Mouse (Mus musculus) NIH3T3 (cell line): Measurements from ENCODE around the gene Pak4.

ENCODE experiments used
- DNase-seq: peaks from one replicate; pipeline ENCODE4 v3.0.0-alpha.2; 2012; ENCODE audit warnings: low read depth

Pak4 gene

DNA sequence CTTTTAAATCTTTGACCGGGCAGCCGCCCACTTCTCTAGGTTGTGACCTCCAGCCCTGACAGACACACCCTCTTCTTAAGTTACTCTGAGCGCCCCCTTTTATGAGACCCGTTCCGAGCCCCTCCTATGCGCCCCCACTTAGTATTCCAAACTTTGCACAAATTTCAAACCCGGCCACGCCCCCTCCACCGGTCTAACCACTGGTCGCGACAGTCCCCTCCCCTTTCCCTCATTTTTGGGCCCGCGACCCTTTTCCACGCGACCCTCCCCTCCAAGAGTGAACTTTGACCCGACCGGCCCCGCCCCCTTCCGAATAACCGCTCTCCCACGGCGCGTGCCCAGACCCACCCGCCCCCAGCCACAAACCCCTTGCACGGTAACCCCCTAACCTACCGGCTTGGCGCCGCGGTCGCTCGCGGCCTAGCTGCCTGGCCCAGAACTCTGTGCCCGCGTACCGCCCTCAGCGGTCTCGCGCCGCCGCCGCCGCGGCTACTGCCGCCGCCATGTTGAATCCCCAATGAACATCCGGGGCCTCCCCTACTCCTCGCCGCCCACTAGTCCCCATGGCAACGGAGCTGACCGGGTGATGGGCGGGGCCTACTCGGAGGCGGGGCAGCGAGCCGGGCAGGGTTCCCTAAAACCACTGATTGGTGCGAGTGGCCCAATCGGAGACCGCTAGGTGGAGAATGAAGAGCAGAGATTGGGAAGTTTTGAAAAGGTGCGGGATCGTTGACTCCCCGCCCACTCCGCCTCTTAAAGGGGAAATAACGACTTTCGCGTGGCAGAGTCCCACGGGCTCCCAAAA is at the start of gene Pak4, which contains the start of gene Samd4b:
TSS of gene Pak4 (minus strand) at position 544 of the 805 bp plus-strand sequence.
TSS of gene Samd4b (minus strand) at position 503 of the 805 bp plus-strand sequence.
- peak; percentile 99 for DNase-seq

DNA sequence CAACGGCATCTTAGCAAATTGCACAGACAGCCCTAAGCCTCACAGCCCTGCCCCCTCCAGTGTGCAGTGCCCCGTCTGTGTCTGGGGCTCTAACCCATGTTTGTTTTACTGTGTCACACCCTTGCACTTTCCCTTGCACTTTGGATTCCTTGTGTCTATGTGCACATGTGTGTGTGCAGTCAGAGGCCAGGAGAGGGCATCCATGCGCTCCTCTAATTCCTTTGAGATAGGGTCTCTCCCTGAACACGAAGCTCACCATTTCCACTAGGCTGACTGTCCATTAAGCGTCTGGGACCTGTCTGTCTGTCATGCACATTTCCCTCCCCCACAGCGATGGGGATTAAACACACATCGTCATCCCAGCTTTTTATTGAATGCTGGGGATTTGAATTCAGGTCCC is 49.0 kb upstream of the Pak4 start:
- no peak for DNase-seq

DNA sequence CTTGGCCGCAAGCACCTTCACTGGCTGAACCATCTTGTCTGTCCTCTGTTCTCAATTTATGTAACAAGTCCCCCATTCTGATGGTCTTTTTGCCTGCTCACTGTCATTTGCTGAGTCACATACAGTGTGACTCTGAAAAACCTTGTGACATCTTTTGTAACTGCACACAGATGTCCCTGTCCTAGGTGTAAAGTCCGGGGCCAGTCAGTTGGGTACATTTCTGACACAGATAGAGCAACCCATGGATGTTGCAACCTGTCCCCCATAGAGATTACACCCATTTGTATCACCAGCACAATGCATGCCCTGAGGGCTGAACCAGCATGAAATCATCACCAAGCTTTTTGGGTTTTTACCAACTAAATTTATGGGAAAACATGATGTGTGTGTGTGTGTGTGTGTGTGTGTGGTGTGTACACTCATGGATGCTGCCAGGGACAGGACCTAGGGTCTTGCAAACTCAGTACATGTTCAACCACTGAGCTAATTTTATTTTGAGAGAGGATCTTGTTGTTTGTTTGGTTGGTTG is 48.0 kb upstream of the Pak4 start:
- peak; percentile 59 for DNase-seq

DNA sequence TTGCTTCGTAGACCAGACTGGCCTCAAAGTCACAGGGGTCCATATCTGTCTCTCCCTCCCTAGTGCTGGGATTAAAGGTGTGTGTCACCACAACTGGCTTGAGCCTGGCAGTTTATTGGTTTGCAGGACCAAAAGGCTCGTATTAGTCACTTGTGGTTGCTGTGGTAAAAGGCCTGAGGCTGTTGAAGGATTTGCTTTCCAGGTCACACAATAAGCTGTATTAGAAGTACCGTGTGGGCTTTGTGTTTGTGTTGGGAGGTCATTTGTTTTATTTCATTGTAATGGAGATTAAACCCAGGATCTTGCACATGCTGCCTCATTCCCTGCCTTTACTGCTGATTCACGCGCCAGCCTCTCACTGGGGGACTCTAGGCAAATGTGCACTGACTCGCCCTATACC is 47.4 kb upstream of the Pak4 start:
- no peak for DNase-seq

DNA sequence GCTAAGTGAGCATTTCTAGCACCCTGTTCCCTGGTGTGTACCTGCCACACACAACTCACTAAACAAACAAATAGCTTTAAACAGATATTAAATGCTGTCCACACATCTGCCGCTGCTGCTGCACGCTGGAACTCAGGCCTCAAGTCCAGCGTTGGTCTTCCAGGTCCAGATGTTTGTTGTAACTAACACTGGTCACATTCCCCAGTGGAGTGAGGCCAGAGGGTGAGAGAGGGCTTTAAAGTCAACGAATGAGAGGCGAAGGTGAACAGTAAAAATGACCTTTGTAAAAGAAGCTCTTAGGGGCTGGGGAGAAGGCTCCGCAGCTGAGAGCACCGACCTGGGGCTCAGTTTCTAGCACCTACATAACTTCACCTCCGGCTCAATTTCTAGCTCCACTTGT is 43.6 kb upstream of the Pak4 start:
- no peak for DNase-seq

DNA sequence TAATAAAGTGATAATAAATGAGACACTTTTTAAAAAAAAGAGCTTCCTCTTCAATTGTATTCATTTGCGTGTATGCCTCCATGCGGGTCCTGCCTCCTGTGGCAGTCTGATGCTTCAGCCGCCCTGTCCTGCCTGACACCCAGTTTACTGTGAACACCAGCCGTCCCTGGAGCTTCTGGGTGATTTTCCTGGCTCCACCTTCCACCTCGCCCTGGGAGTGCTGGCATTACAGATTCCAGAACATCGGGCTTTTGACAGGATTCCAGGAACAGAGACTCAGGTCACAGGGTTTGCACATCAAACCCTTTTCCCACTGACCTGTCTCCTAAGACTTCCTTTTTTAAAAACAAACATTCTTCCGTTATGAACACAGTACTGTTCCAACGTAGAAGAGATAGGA is 39.5 kb upstream of the Pak4 start:
- DNase-seq: no peak

DNA sequence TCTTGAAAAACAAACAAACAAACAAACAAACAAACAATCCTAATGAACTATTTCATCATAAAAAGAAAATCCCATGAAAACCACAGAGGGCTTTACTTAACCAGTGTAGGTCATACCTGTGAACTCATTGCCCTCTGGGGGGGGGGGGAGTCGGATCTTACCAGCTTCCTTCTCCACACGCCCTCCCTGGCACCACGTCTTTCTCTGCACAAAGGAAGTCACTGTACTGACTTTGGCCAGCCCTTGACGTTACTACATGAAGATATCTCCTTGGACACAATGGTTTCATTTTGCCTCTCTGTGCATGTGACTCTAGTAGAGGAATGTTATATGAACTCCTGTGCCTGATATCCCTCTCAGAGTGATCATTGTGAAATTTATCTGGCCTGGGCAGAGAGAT is 36.1 kb upstream of the Pak4 start:
- DNase-seq: peak; percentile 16

DNA sequence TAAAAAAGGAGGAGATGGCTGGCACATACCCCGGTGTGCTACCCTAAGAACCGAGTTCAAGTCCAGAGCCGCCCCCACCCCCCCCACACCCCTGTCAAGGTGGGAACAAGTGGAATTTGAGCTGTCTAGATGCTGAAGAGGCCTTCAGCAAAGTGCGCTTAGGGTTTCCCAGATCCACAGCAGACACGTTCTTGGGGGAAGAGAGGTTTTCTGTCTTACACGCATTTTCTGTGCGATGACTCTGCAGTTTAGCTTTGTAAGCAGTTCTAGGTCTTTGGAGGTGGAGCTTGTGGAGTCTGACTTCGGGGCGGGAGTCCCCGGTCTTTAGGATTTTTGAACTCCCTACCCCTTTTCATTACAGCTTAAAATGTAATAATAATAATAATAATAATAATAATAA is 33.1 kb upstream of the Pak4 start, which contains the start of gene Acp7:
TSS of gene Acp7 (minus strand) at position 260 of the 400 bp plus-strand sequence.
- no peak for DNase-seq

DNA sequence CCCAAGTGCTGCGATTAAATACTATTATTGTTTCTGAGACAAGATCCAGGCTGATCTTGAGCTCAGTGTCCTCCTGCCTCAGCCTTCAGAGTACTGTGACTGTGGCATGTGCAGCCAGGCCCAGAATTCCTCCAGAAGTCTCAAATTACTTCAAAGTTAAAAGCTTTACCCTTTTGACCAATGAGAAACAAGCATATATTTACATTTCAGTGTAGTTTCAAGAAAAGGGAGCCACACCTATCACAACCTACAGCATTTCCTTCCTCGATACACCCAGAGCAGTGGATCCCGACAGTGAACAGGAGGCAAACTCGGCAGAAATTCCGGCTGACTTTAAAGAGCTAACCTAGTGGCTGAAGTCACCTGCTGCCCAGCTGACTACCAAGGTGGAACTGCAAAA is 26.8 kb upstream of the Pak4 start:
- DNase-seq: no peak

DNA sequence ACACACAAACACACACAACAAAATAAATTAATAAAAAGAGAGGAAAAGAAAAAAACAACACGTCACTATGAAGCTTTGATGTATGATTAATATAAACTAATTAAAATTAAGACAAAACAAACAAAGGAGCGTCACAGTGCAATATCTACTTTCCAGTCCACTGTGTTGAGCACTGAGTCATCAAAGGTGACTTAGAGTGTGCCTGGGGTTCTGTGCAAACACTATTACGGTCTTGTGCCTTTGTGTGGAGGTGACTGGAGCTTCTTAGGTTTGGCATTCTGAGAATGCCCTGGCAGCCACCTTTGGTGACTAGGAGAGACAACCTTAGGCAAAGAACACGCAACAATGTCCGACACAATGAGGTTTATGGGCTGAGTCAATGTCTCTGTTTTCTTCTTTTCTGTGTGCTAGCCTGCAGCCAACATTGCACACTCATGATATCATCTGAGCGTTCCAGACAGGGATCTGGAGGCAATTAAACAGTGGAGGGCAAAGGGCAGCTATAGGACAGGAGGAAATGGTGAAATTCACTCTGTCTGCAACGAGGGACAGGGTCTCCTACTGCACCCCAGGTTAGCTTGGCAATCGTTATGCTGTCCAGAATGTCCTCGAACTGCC is 21.2 kb upstream of the Pak4 start:
- peak; percentile 70 for DNase-seq

DNA sequence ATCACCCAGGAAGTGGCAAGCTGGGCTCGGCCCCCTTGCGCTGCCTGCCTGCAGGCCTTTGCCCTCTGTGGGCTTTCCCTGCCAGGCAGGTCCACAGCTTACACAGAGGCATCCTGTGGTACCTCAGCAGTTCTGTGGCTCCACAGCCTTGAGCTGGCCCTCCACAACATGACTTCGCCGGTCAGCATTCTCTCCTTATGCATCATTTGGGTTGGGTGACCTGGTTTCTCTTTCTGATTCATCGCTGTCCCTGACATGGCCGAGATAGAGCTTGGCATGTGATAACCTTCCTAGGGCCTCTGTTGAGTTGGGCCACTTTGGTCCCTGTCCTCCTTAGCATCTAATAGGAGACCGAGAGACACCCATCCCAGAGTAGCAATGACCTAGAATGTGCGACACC is 8.0 kb upstream of the Pak4 start:
- DNase-seq: no peak

DNA sequence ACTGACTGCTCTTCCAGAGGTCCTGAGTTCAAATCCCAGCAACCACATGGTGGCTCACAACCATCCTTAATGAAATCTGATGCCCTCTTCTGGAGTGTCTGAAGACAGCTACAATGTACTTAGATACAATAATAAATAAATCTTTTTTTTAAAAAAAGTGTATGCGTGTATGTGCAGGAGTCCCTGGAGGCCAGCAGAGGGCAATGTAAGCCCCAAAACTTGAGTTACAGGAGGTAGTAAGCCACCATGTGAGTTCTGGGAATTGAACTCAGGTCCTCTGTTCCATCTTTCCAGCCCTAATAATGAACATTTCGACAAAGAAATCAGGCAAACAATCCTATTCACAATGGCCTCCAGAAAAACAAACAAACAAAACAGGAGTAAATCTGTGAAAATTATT is 5.8 kb upstream of the Pak4 start:
- peak; percentile 43 for DNase-seq

DNA sequence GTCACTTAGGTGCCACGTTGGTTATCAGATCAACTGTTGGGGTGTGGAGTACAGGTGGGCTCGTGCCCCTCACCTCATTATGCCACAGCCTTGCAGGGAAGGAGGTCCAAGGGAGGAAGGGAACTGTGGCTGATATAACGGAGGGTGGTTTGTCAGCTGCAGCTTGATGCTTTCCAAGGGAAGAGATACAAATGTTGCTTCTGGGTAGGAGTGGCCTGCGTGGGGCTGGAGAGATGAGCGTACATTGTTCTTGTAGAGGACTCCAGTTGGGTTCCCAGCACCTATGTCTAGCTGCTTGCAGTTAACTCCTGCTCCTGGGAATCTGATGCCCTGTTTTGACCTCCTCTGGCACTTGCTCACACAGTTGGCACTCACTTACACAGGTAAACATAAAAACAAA is 5.2 kb upstream of the Pak4 start:
- DNase-seq: no peak

DNA sequence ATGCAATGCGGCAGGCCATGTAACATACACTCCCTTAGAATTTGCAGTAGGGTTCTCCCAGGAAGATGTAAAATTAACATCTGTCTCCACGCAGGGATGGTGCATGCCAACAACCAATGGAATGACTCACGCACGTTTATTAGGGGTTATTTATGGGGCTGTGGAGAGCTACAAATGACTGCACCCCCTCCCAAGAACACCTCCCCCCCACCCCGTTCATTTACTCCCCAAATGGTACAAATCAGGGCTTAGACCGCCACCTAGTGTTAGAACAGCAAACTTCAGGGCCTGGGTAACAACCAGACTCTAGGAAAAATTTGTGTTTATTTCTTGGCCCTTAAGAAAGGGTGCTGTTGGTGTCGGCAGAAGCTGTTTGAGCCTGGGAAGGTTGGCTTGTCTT is 3.7 kb upstream of the Pak4 start:
- DNase-seq: peak; percentile 89

DNA sequence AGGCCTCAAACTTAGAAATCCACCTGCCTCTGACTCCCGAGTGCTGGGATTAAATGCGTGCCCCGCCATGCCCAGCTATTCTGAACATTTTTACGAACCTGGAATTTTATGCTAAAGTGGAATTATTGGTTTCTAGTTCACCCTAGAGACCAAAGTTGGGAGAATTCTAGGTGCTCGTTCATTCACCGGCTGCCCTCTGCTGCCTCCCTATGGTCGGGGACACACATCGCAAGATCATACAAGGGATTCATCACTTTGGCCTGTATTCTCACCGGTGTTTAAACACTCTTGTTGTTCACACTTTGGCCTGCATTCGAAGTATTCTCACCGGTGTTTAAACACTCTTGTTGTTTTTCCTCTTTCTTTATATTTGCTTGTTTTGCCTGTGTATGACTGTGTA is 3.0 kb upstream of the Pak4 start:
- peak; percentile 87 for DNase-seq

DNA sequence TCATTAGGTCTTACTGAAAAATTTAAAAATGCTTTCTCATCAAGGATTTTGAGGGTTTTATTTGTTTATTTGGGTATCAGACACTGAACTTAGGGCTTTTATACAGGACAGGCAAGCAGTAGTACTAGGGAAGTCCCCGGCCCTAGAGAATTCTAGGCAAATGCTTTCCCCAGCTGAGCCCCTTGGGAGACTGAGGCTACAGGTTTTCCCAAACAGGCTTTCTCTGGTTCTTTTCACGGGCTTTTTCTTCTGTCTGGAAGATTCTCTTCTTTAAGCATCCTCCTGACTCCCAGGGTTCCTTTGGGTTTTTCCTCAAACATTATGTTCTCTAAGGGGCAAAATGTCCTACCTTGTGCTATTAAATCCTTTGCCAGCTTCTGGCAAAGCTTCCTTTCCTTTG is 966 bp upstream of the Pak4 start:
- DNase-seq: no peak

DNA sequence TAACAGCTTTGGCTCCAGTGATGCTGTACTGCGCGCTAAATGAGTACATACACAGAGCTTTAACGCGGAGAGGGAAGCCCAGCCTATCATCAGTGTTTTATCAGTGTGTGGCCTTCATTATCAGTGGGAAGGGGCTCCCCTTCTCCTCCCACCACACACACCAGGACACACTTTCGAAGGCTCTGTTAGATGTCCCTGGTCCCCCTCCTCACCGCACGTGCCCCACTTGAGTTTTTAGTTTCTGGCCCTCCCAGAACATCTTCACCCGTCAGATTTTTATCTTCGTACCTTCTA is 761 bp downstream of the Pak4 start:
- DNase-seq: no peak

DNA sequence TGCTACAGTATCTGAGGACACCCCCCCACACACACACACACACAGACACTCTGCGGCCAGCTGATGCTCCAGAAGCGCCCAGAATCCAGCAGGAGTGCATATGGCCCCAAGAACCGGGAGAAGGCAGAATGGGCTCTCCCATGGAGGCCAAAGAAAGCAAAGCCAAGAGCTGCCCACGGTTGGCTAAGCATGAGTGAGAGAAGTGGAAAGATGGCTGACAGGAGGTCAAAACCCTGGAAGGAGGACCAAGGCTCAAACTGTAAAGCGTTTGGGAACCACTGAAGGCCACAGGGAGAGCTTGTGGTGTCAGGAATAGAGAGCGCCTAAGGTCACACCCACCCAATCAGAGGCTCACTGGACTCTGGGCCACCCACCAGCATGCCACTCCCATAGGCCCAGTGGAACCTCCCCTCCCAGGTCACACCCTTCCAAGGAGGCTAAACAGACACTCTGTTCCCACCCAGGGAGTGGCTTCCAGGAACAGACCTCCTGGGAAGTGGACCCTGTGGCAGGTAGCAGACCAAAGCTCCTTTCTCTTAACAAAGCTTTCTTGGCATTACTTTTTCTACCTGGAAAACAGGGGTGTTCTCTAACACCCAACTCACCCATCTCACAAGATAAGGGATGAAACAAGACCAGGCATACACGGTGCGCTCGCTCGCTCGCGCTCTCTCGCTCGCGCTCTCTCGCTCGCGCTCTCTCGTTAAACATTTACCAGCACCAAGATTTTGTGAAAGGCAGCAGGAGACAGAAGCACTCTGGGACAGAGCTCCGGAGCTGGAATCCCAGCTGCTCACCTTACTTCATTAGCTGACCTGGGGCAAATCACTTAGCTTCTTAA is 1.3 kb downstream of the Pak4 start:
- peak; percentile 11 for DNase-seq

DNA sequence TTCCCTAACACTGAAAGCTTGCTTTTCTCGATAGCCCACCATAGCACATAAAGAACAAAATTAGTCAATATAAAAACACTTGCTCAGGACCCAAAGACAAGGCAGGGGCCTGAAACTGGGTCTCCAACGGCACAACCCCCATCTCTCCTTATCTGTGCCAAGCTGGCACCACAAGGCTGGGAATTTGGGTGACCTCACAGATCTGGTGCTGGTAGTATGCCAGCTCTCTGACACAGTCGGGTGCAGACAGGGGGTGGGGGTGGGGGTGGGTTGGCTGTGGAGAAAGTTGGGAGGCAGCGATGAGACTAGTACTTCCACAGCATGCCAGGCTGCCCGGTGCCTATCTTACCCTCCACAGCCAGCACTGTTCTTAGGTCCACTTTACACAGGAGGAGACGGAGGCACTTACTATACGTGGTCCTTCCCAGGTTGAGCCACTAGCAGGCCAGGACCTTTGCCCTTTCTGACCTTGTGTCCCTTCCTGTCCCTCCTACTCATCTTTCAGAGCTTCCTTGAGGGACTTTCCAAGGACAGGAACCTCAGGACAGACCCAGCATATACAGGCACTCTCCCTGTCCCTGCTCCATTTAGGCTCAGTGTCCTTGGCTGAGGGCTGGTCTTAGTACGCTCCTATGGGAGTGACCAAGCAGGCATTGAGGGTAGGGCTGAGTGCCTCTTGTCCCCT is 2.1 kb downstream of the Pak4 start:
- DNase-seq: peak; percentile 24

DNA sequence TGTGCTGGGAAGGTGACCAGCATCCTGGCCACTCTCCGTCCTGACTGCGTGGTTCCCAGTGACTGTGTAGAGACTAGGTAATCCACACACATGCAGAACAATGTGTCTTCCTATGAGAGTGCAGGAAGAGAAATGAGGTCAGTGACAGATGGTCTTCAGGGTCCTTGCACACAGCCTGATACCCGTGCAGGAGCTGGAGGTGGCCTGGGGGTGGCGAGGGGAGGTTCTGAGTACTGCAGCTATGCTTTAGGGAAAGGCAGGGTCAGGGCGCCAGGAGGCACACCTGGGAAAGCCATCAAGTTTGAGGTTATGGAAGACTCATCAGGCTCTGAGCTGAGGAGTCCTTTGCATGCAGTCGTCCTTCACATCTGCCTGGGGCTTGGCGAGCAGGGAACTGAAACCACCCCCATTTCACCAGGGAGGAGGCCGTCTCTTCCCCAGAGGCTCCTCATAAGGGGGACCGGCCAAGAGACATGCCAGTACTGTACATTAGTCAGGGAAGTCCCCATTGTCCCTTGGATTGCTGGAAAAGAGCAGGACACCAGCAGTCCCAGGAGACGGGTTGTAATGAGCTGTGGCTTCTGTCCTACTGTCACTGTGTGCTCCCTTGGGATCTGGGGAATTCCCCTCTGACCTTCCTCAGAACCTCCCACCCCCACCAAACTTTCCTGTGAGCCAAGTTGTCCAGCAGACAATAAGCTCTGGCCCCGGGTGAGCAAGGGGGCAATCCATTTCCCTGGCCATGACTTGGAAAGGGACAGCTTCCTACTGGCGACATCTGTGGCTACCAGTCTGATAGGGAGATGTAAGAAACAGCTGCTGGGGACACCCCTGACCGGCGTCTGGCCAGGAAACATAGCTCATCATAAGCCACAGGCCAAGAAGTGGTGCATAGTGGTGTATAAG is 4.5 kb downstream of the Pak4 start:
- DNase-seq: no peak

DNA sequence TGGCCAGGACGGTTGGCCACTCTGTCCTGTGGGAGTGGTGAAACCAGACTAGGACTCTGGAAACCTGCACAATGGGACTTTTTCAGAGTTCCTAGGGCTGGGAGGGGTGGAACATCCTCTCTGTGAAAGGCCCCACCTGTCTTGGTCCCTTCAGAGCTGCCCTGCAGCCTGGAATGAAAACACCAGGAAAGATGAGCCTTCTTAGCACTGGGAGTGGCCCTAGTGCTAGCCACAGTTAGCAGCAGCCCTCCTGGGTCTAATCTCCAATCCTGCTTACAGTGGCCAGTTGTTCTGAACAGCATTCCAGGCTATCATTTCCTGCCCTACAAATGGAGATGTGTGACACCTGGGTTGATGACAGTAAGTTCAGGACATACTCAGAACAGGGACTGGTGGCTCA is 6.1 kb downstream of the Pak4 start:
- DNase-seq: no peak
